Mouse (Mus musculus) limb, embryonic 14.5 days (tissue): ENCODE data around the gene Sult1b1. TPM values are rescaled to one million over a fixed set of nuclear protein-coding genes. Genes with fewer than 3 reads are reported as not detected.

ENCODE experiments used
- ATAC-seq: fragments of 200-750 bp; cut with Nextera tagmentation; 2 replicates; pipeline ENCODE4 v1.8.0; 2017; ENCODE audit warnings: low read depth, moderate number of reproducible peaks, moderate TSS enrichment; ENCODE audit not compliant: low FRiP score
- DNase-seq: peaks from one replicate; pipeline ENCODE4 v3.0.0-alpha.2; 2015; ENCODE audit warnings: low spot score
- H3K27ac ChIP-seq: fragments of 300-500 bp; sonication (generic); replicated peaks from 2 replicates; pipeline ENCODE4 v1.5.1; 2014; ENCODE audit warnings: low read depth, mild to moderate bottlenecking, low read length, moderate library complexity, mixed read lengths
- H3K27me3 ChIP-seq: fragments of 300-500 bp; sonication (generic); 2 replicates; pipeline ENCODE4 v1.6.1; 2014; ENCODE audit warnings: low read length, mixed read lengths; ENCODE audit not compliant: control insufficient read depth, insufficient read depth
- H3K36me3 ChIP-seq: fragments of 300-500 bp; sonication (generic); 2 replicates; pipeline ENCODE4 v1.6.1; 2014; ENCODE audit warnings: mild to moderate bottlenecking, low read length, moderate library complexity, mixed read lengths; ENCODE audit not compliant: control insufficient read depth, insufficient read depth
- H3K4me1 ChIP-seq: fragments of 300-500 bp; sonication (generic); 2 replicates; pipeline ENCODE4 v1.6.1; 2014; ENCODE audit warnings: antibody characterized with exemption, low read length, mixed read lengths; ENCODE audit not compliant: control insufficient read depth, insufficient read depth
- H3K4me2 ChIP-seq: fragments of 300-500 bp; sonication (generic); replicated peaks from 2 replicates; pipeline ENCODE4 v1.6.1; 2014; ENCODE audit warnings: low read depth, mild to moderate bottlenecking, low read length, moderate library complexity; ENCODE audit not compliant: severe bottlenecking
- H3K4me3 ChIP-seq: fragments of 300-500 bp; sonication (generic); replicated peaks from 2 replicates; pipeline ENCODE4 v1.5.1; 2014; ENCODE audit warnings: low read length
- H3K9ac ChIP-seq: fragments of 300-500 bp; sonication (generic); 2 replicates; pipeline ENCODE4 v1.6.1; 2014; ENCODE audit warnings: mild to moderate bottlenecking, low read depth, low read length, moderate library complexity; ENCODE audit not compliant: severe bottlenecking
- H3K9me3 ChIP-seq: fragments of 300-500 bp; sonication (generic); 2 replicates; pipeline ENCODE4 v1.6.1; 2016; ENCODE audit warnings: low read length; ENCODE audit not compliant: control insufficient read depth
- POLR2A ChIP-seq: fragments of 200-500 bp; IDR thresholded peaks from 2 replicates; pipeline ENCODE4 v1.8.0; 2012; ENCODE audit warnings: inconsistent platforms, mild to moderate bottlenecking, moderate library complexity, borderline replicate concordance; ENCODE audit not compliant: insufficient read depth, insufficient read length; ENCODE audit errors: extremely low read depth
- WGBS: fragments of 180-500 bp; shearing (Covaris S2); extraction: QIAGEN DNeasy Blood & Tissue Kit; methylation state at CpG from one replicate; pipeline ENCODE4 v1.1.7; 2014; 5-methylcytosine and 5-hydroxymethylcytosine counted together
- polyA plus RNA-seq, 2 experiments: library from polyadenylated mRNA; depleted of rRNA in 1 of 2; stranded (reverse) in 1 of 2; unstranded in 1 of 2; fragments of >200 nt; fragmentation: Nextera tagmentation in 1 of 2; extraction: Ambion mirVana in 1 of 2; gene quantifications; 2 replicates each; pipeline versions ENCODE4 v1.2.1 to v1.2.3; 2012 to 2014

The Sult1b1 gene
- polyA plus RNA-seq, 2 experiments: not detected

- H3K27ac ChIP-seq: no peak within 1 kb of the TSS
- H3K9me3 ChIP-seq: no peaks in the 10 kb centered on the region
- no peak within 1 kb of the TSS for H3K9ac ChIP-seq
- no peak for DNase-seq
- no peak for TF ChIP-seq POLR2A
- ATAC-seq: no peak
- no peaks in the 10 kb centered on the region for H3K36me3 ChIP-seq
- no peak within 1 kb of the TSS for H3K4me3 ChIP-seq
- no peak within 1 kb of the TSS for H3K4me2 ChIP-seq
- H3K27me3 ChIP-seq: no peaks in the 10 kb centered on the region
- H3K4me1 ChIP-seq: peaks cover 6% of the 10 kb centered on the region
- WGBS: 78% methylated on average over 5 of the region's 5 CpGs
Observed at GRCm38 (mm10) chr5:87568845-87569244, 30.9 kb upstream of the Sult1b1 start, which contains the start of gene Sult1d1. Gene Sult1d1, minus strand, starts transcription at chr5:87569027.

GRCm38 (mm10) chr5:87567306-87567705 lies 29.3 kb upstream of the Sult1b1 start:
- Histone ChIP-seq H3K9me3 (no peaks in the 10 kb centered on the region), H3K27me3 (no peaks in the 10 kb centered on the region), H3K9ac (no peak overlapping the region), H3K4me2 (no peak overlapping the region), H3K27ac (no peak overlapping the region), H3K4me1 (no peaks in the 10 kb centered on the region), H3K36me3 (no peaks in the 10 kb centered on the region), H3K4me3 (no peak overlapping the region)
- DNase-seq (no peak), ATAC-seq (no peak)
- no peak for TF ChIP-seq POLR2A
- 82% methylated on average over 1 of the region's 1 CpGs for WGBS

GRCm38 (mm10) chr5:87562966-87563365 lies 25.0 kb upstream of the Sult1b1 start:
- ATAC-seq: no peak
- Histone ChIP-seq H3K9ac (no peak overlapping the region), H3K9me3 (no peaks in the 10 kb centered on the region)

GRCm38 (mm10) chr5:87562526-87562925 lies 24.5 kb upstream of the Sult1b1 start:
- Histone ChIP-seq H3K36me3 (no peaks in the 10 kb centered on the region), H3K4me2 (no peak overlapping the region), H3K9ac (no peak overlapping the region), H3K9me3 (no peaks in the 10 kb centered on the region), H3K4me1 (no peaks in the 10 kb centered on the region), H3K27ac (no peak overlapping the region), H3K27me3 (no peaks in the 10 kb centered on the region), H3K4me3 (no peak overlapping the region)
- ATAC-seq (no peak), DNase-seq (no peak)
- TF ChIP-seq POLR2A: no peak
- WGBS: 79% methylated on average over 4 of the region's 4 CpGs

More at GRCm38 (mm10) chr5:87562966-87563365, 25.0 kb upstream of the Sult1b1 start:
- H3K4me3 ChIP-seq: no peak overlapping the region
- H3K27ac ChIP-seq: no peak overlapping the region
- no peak overlapping the region for H3K4me2 ChIP-seq
- TF ChIP-seq POLR2A: no peak
- no peak for DNase-seq
- no peaks in the 10 kb centered on the region for H3K4me1 ChIP-seq
- H3K36me3 ChIP-seq: no peaks in the 10 kb centered on the region
- no peaks in the 10 kb centered on the region for H3K27me3 ChIP-seq

- ATAC-seq (no peak), DNase-seq (no peak)
- H3K27ac ChIP-seq: no peak overlapping the region
- no peaks in the 10 kb centered on the region for H3K27me3 ChIP-seq
- H3K9ac ChIP-seq: no peak overlapping the region
- WGBS: 70% methylated on average over 5 of the region's 5 CpGs
- no peaks in the 10 kb centered on the region for H3K36me3 ChIP-seq
- H3K4me1 ChIP-seq: no peaks in the 10 kb centered on the region
- no peak overlapping the region for H3K4me3 ChIP-seq
- no peaks in the 10 kb centered on the region for H3K9me3 ChIP-seq
- H3K4me2 ChIP-seq: no peak overlapping the region
- TF ChIP-seq POLR2A: no peak
Observed at GRCm38 (mm10) chr5:87560145-87560544, 22.1 kb upstream of the Sult1b1 start.

GRCm38 (mm10) chr5:87550935-87551334 lies 12.9 kb upstream of the Sult1b1 start:
- Histone ChIP-seq H3K27ac (no peak overlapping the region), H3K27me3 (no peaks in the 10 kb centered on the region), H3K9ac (no peak overlapping the region), H3K4me2 (no peak overlapping the region), H3K4me3 (no peak overlapping the region), H3K4me1 (no peaks in the 10 kb centered on the region), H3K9me3 (no peaks in the 10 kb centered on the region), H3K36me3 (no peaks in the 10 kb centered on the region)
- ATAC-seq (no peak), DNase-seq (no peak)
- no peak for TF ChIP-seq POLR2A
- 31% methylated on average over 1 of the region's 1 CpGs for WGBS
